Mouse (Mus musculus): ENCODE data around the gene Arel1. TPM values are rescaled to one million over a fixed set of nuclear protein-coding genes. Genes with fewer than 3 reads are reported as not detected.
A peak's percentile ranks its signal among the peaks of the same experiment; 100 is the strongest.

Arel1 gene
- polyA plus RNA-seq, 1 experiment from 2014 or later = 18.7 TPM

DNA sequence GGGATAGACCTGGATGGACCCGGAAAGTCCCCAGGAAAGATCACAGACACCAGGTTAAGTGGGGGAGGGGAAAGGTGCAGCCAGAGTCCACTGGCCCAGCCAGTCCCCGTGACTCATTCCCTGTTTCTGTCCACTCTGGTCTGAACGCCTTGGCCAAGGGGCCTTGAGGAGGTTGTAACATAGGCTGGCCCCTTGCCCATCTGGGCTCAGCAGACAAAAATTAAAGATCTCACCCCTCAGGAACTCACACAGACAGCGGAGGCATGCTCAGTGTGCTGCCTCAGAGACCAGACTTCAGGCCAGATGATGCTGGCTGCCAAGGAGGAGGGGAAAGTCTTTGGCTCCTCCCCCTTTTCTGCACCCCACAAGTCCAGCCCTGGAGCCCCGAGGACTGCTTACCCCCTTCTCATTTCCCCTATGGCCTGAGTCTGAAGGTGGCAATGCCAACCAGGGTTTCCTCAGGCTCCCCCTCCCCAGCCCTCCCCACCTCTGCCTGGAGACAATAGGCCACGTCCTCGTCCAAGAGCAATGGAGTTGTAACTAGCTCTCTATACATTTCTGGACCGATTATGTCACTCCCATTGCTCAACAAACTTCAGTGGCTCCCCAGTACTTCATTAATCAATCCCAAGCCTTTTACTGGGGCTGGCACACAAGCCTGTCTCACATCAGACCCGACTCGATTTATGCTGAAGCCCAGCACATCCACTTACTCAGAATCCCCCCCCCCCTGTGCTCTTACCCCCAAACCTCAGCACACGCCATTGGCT is 85.4 kb downstream of the Arel1 start:
- H3K36me3 ChIP-seq (replicated peaks) = no peaks in the 10 kb centered on the region
- 0 out of 2 replicates have a peak, but pooled peaks cover 5% of the 10 kb centered on the region for H3K9me3 ChIP-seq
- DNase-seq (ENCODE audit: extremely low spot score, low spot score) = no peak
- H3K4me3 ChIP-seq = no peak overlapping the region
- 77% methylated on average over 11 of the region's 11 CpGs for WGBS
- H3K27ac ChIP-seq = no peak overlapping the region
- peaks cover under 1% of the 10 kb centered on the region; the same call in 1 of the 2 replicates for H3K27me3 ChIP-seq (ENCODE audit: poor library complexity, severe bottlenecking)
- no peaks in the 10 kb centered on the region for H3K4me1 ChIP-seq

DNA sequence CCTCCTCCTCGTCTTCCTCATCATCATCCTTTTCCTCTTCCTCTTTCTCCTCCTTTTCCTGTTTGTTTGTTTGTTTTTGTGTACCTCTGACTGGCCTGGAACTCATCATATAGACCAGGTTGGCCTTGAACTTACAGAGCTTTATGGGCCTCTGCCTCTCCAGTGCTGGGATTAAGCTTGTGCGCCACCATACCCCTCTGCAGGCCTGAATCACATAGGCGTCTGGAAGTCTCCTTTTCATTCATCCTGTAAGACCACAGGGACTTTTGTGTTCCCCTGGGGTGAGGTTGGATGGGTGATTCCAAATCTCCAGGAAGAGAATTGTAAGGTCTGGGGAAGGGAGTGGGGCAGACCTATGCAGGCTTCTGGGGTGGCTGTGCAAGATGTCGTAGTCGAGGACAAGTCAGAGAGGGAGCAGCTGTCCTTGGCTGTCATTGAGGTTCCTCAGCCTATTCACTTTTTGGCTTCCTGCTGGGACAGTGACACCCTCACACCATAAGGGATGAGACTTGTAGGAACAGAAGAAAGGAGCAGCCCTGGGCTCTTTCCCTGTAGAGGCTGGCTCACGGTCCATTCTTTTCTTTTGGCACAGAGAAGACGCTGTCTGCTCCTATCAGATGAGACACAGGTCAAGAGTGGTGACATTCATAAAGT is 86.2 kb downstream of the Arel1 start:
- no peak for DNase-seq (ENCODE audit: extremely low spot score, low spot score)
- 86% methylated on average over 7 of the region's 7 CpGs for WGBS

DNA sequence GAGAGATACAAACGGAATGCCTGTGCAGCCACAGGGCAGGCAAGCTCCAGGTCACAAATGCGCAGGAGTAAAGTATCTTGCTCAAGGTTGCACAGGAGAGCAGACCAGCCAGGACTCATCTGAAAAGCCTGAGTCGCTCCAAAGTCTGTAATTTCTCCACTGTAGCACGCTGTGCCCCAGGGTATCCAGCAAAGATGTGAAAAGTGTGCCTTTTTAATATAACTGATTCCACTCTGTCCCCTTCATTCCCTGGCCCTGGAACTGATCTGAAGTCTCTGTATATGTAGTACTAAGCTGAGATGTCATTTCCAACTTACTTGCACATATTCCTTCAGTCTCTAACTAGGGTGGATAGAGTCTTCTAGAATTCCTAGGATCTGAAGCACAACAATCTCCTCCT is 87.9 kb downstream of the Arel1 start:
- Histone ChIP-seq H3K27ac (no peak overlapping the region), H3K9me3 (0 out of 2 replicates have a peak, but pooled peaks cover 5% of the 10 kb centered on the region), H3K4me1 (no peaks in the 10 kb centered on the region), H3K27me3 (ENCODE audit: poor library complexity, severe bottlenecking) (peaks cover 24% of the 10 kb centered on the region), H3K4me3 (no peak overlapping the region), H3K36me3 (replicated peaks) (no peaks in the 10 kb centered on the region)
- DNase-seq (ENCODE audit: extremely low spot score, low spot score) = no peak
- WGBS = 80% methylated on average over 4 of the region's 4 CpGs

More for the DNA sequence above, 86.2 kb downstream of the Arel1 start:
- H3K27me3 ChIP-seq (ENCODE audit: poor library complexity, severe bottlenecking) = peaks cover 8% of the 10 kb centered on the region
- no peak overlapping the region for H3K4me3 ChIP-seq
- no peaks in the 10 kb centered on the region for H3K4me1 ChIP-seq
- 0 out of 2 replicates have a peak, but pooled peaks cover 5% of the 10 kb centered on the region for H3K9me3 ChIP-seq
- H3K36me3 ChIP-seq (replicated peaks) = no peaks in the 10 kb centered on the region
- no peak overlapping the region for H3K27ac ChIP-seq

DNA sequence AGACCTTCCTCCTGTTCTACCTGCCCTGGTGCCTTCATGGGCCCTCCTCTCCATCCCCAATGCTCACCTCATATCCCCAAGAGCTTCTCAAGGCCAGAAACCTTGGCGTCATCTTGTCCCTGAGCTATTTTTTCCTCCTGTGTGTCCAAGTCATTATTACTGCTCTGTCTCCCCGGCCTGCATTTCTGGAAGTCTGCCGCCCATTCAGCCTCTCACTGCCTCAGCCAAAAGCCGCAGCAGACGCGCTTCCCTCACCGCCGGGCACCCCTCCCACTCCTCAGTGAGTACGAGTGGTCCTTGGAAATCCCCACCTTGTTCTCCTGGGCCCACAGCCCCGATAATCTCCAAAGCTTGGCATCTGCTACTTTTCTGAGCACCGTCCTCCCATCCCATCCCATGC is 90.6 kb downstream of the Arel1 start:
- 60% methylated on average over 11 of the region's 11 CpGs for WGBS
- DNase-seq (ENCODE audit: extremely low spot score, low spot score) = no peak
- Histone ChIP-seq H3K9me3 (0 out of 2 replicates have a peak, but pooled peaks cover 5% of the 10 kb centered on the region), H3K4me3 (no peak overlapping the region), H3K36me3 (replicated peaks) (no peaks in the 10 kb centered on the region), H3K27me3 (ENCODE audit: poor library complexity, severe bottlenecking) (peaks cover 51% of the 10 kb centered on the region), H3K4me1 (peaks cover 19% of the 10 kb centered on the region), H3K27ac (no peak overlapping the region)

DNA sequence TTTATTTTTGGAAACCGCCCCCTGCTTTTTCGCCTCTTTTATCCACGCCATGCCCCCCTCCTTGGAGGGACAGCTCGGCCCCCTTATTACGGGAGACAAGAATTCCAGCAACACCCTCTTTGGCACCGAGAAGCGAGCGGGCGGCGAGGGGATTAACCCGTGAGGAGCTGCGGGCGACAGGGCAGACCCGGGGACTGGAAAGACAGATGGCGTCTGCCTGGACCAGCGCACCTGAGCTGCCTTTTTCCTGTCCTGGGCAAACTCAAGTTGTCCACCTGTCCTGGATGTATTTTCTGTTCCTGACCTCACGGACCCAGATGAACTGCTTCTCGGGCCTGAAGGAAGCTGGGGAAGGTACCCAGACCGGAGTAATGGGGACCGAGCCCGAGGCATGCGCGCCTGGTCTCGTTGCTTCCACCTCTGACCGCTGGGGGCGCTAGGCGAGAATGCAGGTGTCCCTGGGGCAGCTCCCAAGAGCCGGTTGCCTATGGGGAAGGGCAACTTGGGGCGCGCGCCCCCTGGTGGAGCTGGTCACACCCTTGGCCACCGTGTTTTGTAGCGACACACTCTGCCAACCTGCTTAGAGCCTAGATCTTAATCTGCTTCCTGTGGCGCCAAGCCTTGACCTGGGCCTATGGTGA is 94.1 kb downstream of the Arel1 start, which contains the start of gene Ltbp2:
Gene Ltbp2 (minus strand): TSS at position 52 of the 641 bp plus-strand sequence.
- DNase-seq (ENCODE audit: extremely low spot score, low spot score) = peak; percentile 70
- Histone ChIP-seq H3K9me3 (no peaks in the 10 kb centered on the region), H3K27me3 (ENCODE audit: poor library complexity, severe bottlenecking) (peaks cover 73% of the 10 kb centered on the region), H3K4me3 (peak within 1 kb of the TSS; percentile 42), H3K36me3 (replicated peaks) (no peaks in the 10 kb centered on the region), H3K4me1 (peaks cover 20% of the 10 kb centered on the region), H3K27ac (0 out of 2 replicates have a peak within 1 kb of the TSS, but pooled peaks have one; percentile 20)
- 2% methylated on average over 34 of the region's 34 CpGs for whole genome bisulfite sequencing

DNA sequence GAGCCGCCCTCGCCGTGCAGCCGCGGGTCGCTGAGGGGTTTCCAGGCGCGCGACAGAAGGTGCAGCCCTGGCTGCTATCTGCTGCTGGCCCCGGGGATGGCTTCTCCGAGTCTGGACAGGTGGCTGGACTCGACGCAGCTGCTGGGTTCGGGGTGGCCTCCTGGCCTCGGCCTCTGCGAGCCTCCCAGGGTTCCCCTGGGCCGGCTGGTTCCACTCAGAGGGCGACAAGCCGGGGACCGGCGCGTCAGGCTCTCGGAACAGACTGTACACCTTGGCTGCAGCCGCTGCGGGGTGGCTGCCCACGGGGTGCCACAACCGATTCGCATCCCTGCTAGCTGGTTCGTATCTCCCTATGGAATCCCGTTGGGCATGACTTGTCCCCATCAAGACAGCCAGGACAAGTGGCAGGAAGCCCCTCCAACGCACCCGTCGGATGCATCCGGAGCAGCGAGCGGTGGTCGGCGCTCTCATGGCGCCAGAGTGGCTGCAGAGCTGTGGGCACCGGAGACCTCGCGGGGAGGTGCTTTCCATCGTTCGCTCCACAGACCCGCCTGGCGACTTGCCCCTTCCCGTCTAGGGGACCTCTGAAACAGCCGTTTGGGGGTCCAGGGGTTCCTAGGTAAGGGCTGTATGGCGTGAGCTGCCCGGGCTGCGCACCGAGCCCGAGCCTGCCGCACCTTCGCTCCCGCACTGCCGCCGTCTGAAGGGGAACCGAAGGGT is 94.8 kb downstream of the Arel1 start:
- Histone ChIP-seq H3K4me1 (peaks cover 20% of the 10 kb centered on the region), H3K4me3 (peak overlapping the region; percentile 42), H3K9me3 (no peaks in the 10 kb centered on the region), H3K36me3 (replicated peaks) (no peaks in the 10 kb centered on the region), H3K27me3 (ENCODE audit: poor library complexity, severe bottlenecking) (peaks cover 73% of the 10 kb centered on the region), H3K27ac (0 out of 2 replicates have a peak overlapping the region, but pooled peaks have one; percentile 20)
- WGBS = 2% methylated on average over 59 of the region's 59 CpGs
- peak; percentile 27 for DNase-seq (ENCODE audit: extremely low spot score, low spot score)

DNA sequence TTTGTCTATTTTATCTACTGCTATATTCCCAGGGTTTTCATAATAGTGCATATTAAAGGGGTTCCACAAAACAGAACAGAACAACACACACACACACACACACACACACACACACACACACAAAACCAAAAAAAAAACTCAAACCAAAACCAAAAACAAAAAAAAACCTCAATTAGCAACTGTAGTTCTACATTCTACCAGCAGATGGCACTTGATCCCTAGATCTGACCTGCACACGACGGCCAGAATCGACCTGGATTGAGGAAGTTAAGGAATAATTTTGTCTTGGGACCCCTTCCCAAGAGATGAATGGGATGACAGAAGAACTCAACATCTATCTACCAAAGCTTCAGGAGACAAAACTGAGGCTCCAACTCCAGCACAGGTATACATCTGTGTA is 97.3 kb downstream of the Arel1 start:
- no peak overlapping the region for H3K4me3 ChIP-seq
- H3K9me3 ChIP-seq = no peaks in the 10 kb centered on the region
- no peak overlapping the region for H3K27ac ChIP-seq
- DNase-seq (ENCODE audit: extremely low spot score, low spot score) = no peak
- peaks cover 56% of the 10 kb centered on the region for H3K27me3 ChIP-seq (ENCODE audit: poor library complexity, severe bottlenecking)
- peaks cover 20% of the 10 kb centered on the region for H3K4me1 ChIP-seq
- no peaks in the 10 kb centered on the region for H3K36me3 ChIP-seq (replicated peaks)
- WGBS = 1% methylated on average over 3 of the region's 3 CpGs

DNA sequence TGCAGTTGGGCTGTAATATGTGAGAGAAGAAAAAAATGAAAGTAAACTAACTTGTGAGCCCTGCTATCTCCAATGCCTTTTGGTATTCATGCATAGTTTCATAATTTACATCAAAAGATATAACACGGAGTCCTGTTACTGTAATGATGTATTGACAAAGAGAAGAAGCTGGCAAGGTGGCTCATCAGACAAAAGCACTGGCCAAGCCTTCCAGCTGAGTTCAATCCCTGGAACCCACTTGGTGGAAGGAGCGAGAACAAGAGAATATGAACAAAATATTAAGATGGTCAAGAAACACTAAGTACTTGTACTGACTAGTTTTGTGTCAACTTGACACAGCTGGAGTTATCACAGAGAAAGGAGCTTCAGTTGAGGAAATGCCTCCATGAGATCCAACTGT is 98.4 kb downstream of the Arel1 start:
- WGBS = 71% methylated on average over 2 of the region's 2 CpGs
- Histone ChIP-seq H3K36me3 (replicated peaks) (no peaks in the 10 kb centered on the region), H3K27ac (no peak overlapping the region), H3K9me3 (no peaks in the 10 kb centered on the region), H3K4me1 (peaks cover 20% of the 10 kb centered on the region), H3K4me3 (no peak overlapping the region), H3K27me3 (ENCODE audit: poor library complexity, severe bottlenecking) (peaks cover 44% of the 10 kb centered on the region)
- no peak for DNase-seq (ENCODE audit: extremely low spot score, low spot score)

Other genes starting within 250 kb of the Arel1 start
- gene Npc2, start 197.7 kb downstream of the Arel1 start, polyA plus RNA-seq (2016; fragmentation: Nextera tagmentation; extraction: Ambion mirVana) = 62.7 and 66.0 TPM in 2 replicates
- 151 and 152 TPM in 2 replicates for gene Isca2, start 197.6 kb downstream of the Arel1 start, polyA plus RNA-seq (2016; fragmentation: Nextera tagmentation; extraction: Ambion mirVana)
- 0.10 TPM in 1 of 2 replicates, not detected in the other for gene Ltbp2, start 94.4 kb downstream of the Arel1 start, polyA plus RNA-seq (2016; fragmentation: Nextera tagmentation; extraction: Ambion mirVana)
- 174 and 175 TPM in 2 replicates for gene Fcf1, start within 50 bp of the Arel1 start, polyA plus RNA-seq (2016; fragmentation: Nextera tagmentation; extraction: Ambion mirVana)
- gene Ylpm1, start 25.4 kb upstream of the Arel1 start, polyA plus RNA-seq (2016; fragmentation: Nextera tagmentation; extraction: Ambion mirVana) = 34.2 and 37.2 TPM in 2 replicates
- 2.3 and 2.7 TPM in 2 replicates for gene Prox2, start 139.9 kb upstream of the Arel1 start, polyA plus RNA-seq (2016; fragmentation: Nextera tagmentation; extraction: Ambion mirVana)
- gene Dlst, start 139.9 kb upstream of the Arel1 start, polyA plus RNA-seq (2016; fragmentation: Nextera tagmentation; extraction: Ambion mirVana) = 113 and 122 TPM in 2 replicates
- gene Rps6kl1, start 180.4 kb upstream of the Arel1 start, polyA plus RNA-seq (2016; fragmentation: Nextera tagmentation; extraction: Ambion mirVana) = 0.89 and 1.0 TPM in 2 replicates
- 2.5 and 3.1 TPM in 2 replicates for gene Pgf, start 206.9 kb upstream of the Arel1 start, polyA plus RNA-seq (2016; fragmentation: Nextera tagmentation; extraction: Ambion mirVana)
- gene Eif2b2, start 248.6 kb upstream of the Arel1 start, polyA plus RNA-seq (2016; fragmentation: Nextera tagmentation; extraction: Ambion mirVana) = 123 and 129 TPM in 2 replicates

Measured in forebrain, embryonic 10.5 days (tissue).